Mouse (Mus musculus) myocyte (in vitro differentiated cells): ENCODE results near the gene Ppp1r26.

Experiments used
- CEBPB ChIP-seq: IDR thresholded peaks from 2 replicates; pipeline ENCODE4 v1.6.1; 2011; ENCODE audit warnings: mild to moderate bottlenecking, moderate library complexity; ENCODE audit not compliant: poor library complexity, insufficient read depth, severe bottlenecking
- E2F4 ChIP-seq: IDR thresholded peaks from one replicate; pipeline ENCODE4 v1.6.1; 2011; ENCODE audit warnings: mild to moderate bottlenecking, control low read depth, moderate library complexity; ENCODE audit not compliant: insufficient read depth
- MAX ChIP-seq: IDR thresholded peaks from one replicate; pipeline ENCODE4 v1.6.1; 2011; ENCODE audit warnings: low read depth, mild to moderate bottlenecking, control low read depth
- MYOD1 ChIP-seq, 3 experiments: IDR thresholded peaks; one replicate each; pipeline ENCODE4 v1.6.1; 2011; ENCODE audit warnings: control low read depth in 2 of 3, low read depth in 2 of 3, mild to moderate bottlenecking in 2 of 3, moderate library complexity in 1 of 3; ENCODE audit not compliant: insufficient read length in 2 of 3, control insufficient read depth in 1 of 3
- MYOG ChIP-seq, 3 experiments: IDR thresholded peaks; one replicate each; pipeline ENCODE4 v1.6.1; 2011; ENCODE audit warnings: control low read depth in 2 of 3, low read depth in 2 of 3, mild to moderate bottlenecking in 2 of 3; ENCODE audit not compliant: insufficient read length in 2 of 3, control insufficient read depth in 1 of 3, insufficient read depth in 1 of 3
- POLR2A ChIP-seq: IDR thresholded peaks from one replicate; pipeline ENCODE4 v1.6.1; 2011; ENCODE audit warnings: low read depth, mild to moderate bottlenecking, control low read depth, moderate library complexity; ENCODE audit not compliant: insufficient read length
- POLR2AphosphoS2 ChIP-seq: IDR thresholded peaks from one replicate; pipeline ENCODE4 v1.6.1; 2011; ENCODE audit warnings: low read depth, control low read depth; ENCODE audit not compliant: insufficient read length
- REST ChIP-seq: IDR thresholded peaks from one replicate; pipeline ENCODE4 v1.6.1; 2011; ENCODE audit warnings: mild to moderate bottlenecking, control low read depth, moderate library complexity; ENCODE audit not compliant: insufficient read depth, insufficient read length
- SRF ChIP-seq: IDR thresholded peaks from one replicate; pipeline ENCODE4 v1.6.1; 2011; ENCODE audit warnings: low read depth; ENCODE audit not compliant: control insufficient read depth, insufficient read length
- TCF12 ChIP-seq: IDR thresholded peaks from one replicate; pipeline ENCODE4 v1.6.1; 2011; ENCODE audit warnings: mild to moderate bottlenecking, control low read depth; ENCODE audit not compliant: poor library complexity, insufficient read depth, severe bottlenecking
- TCF3 ChIP-seq: IDR thresholded peaks from one replicate; pipeline ENCODE4 v1.6.1; 2011; ENCODE audit warnings: low read depth, control low read depth; ENCODE audit not compliant: insufficient read length
- USF1 ChIP-seq: IDR thresholded peaks from one replicate; pipeline ENCODE4 v1.6.1; 2011; ENCODE audit warnings: low read depth, mild to moderate bottlenecking, control low read depth, moderate library complexity

GRCm38 (mm10) chr2:28446515-28447314 lies at the start of gene Ppp1r26:
- TF ChIP-seq USF1 (no peak), POLR2AphosphoS2 (no peak), TCF12 (no peak), POLR2A (no peak), SRF (no peak), MAX (no peak), CEBPB (no peak), E2F4 (no peak), MYOG (IDR thresholded peaks at IDR 0.05; ENCODE audit: control insufficient read depth in 1 of 3, insufficient read depth in 1 of 3, insufficient read length in 2 of 3, low read depth in 2 of 3) (no peak), MYOD1 (IDR thresholded peaks at IDR 0.05; ENCODE audit: control insufficient read depth in 1 of 3, insufficient read length in 2 of 3, low read depth in 2 of 3) (no peak), TCF3 (no peak), REST (no peak)
